Mouse (Mus musculus) erythroblast, embryonic 14.5 days (primary cell): Measurements from ENCODE around the gene Wdr77. TPM values are rescaled to one million over a fixed set of nuclear protein-coding genes. Genes with fewer than 3 reads are reported as not detected.

Experiments
- H3K27me3 ChIP-seq: 2 replicates; pipeline ENCODE4 v1.6.1; 2012; ENCODE audit warnings: inconsistent platforms; ENCODE audit not compliant: control insufficient read depth
- H3K36me3 ChIP-seq: 2 replicates; pipeline ENCODE4 v1.6.1; 2012; ENCODE audit warnings: mild to moderate bottlenecking, inconsistent platforms; ENCODE audit not compliant: control insufficient read depth
- H3K4me1 ChIP-seq: 2 replicates; pipeline ENCODE4 v1.6.1; 2012; ENCODE audit warnings: inconsistent platforms; ENCODE audit not compliant: control insufficient read depth
- H3K4me3 ChIP-seq: replicated peaks from 2 replicates; pipeline ENCODE3; 2012; ENCODE audit warnings: moderate library complexity, mild to moderate bottlenecking, inconsistent platforms
- H3K9me3 ChIP-seq: 2 replicates; pipeline ENCODE4 v1.6.1; 2012; ENCODE audit warnings: low read length, inconsistent platforms, mixed read lengths; ENCODE audit not compliant: control insufficient read depth
- GATA1 ChIP-seq: IDR thresholded peaks from 2 replicates; pipeline ENCODE4 v1.6.1; 2012; ENCODE audit warnings: low read length, inconsistent platforms, mixed read lengths
- TAL1 ChIP-seq: IDR thresholded peaks from 3 replicates; pipeline ENCODE4 v1.6.1; 2012; ENCODE audit warnings: low read length, inconsistent platforms, mixed read lengths
- polyA plus RNA-seq: library from polyadenylated mRNA; stranded (reverse); fragments of >175 nt; gene quantifications from 2 replicates; pipeline ENCODE4 v1.2.3, GENCODE M21; 2012

Wdr77 gene
- polyA plus RNA-seq, 1 experiment = 1.1 TPM

DNA sequence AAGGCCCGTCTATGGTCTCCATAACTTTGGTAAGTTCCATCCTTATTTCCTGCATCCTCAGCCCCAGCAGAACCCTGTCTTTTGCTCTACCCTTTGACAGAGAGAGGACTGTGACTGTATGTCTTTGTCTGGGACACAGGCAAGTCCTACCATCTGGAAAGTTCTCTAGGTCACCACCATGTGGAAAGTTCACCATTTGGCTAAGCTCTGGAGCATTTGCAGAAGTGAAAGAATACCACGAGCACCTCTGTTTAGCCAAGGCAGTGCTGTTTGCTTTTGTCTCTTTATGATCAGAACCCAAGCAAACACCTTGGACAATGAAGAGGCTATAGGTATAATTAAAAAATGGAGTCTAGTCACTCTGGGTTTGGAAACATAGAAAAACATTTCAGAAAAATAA, 37.2 kb upstream of the Wdr77 start:
- peaks cover 22% of the 10 kb centered on the region for H3K4me1 ChIP-seq
- H3K27me3 ChIP-seq = no peaks in the 10 kb centered on the region; the same call in 1 of the 2 replicates
- no peaks in the 10 kb centered on the region for H3K9me3 ChIP-seq
- no peak overlapping the region for H3K4me3 ChIP-seq
- H3K36me3 ChIP-seq = no peaks in the 10 kb centered on the region
- TF ChIP-seq GATA1 (no peak), TAL1 (no peak)

DNA sequence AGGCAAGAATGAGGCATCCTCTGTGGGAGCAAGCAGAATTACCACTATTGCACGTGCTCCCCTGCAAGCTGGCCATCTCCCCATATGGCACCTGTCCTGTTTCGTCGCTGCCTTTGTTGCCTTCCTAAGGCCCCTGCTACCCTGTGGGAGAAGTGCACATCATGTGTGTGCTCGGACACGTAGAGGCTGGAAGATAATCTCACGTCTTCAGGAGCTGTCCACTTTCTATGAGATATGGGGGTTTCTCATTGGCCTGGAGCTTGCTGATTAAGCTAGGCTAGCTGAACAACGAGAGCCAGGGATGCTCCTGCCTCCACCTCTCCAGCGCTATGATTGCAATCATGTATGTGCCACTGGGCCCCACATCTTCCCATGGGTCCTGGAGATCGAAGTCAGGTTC, 34.6 kb upstream of the Wdr77 start:
- Histone ChIP-seq H3K36me3 (no peaks in the 10 kb centered on the region), H3K9me3 (no peaks in the 10 kb centered on the region), H3K4me3 (no peak overlapping the region), H3K4me1 (peaks cover 20% of the 10 kb centered on the region), H3K27me3 (no peaks in the 10 kb centered on the region)
- TF ChIP-seq GATA1 = no peak
- no peak for TF ChIP-seq TAL1

DNA sequence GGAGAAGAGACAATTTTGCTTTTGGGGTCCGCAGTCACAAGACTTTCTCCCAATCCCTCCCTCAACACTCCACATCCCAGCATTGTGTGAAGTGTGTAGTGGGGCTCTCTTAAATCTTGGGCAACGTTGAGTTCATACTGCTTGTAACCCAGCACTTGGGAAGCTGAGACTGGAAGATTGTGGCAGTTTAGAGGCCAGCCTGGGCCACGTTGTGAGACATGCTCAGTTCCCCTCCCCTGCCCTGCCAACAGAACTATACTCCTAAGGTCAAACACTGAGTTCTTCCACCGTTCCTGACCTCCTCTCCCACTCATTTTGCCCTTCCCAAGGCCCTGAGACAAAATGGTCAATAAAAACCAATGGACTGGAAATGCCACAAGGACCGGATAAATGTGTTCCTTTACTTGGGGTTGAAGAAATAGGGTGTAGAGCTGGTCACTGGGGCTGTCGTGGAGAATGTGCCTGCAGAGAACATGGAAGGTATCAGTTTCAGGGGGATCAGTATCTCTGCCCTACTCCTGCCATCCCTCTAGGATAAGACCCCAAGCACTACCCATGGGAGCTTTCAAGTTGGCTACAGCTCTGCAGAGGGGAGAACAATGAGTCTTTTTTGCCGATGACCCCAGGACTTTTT, 31.5 kb upstream of the Wdr77 start:
- peaks cover 16% of the 10 kb centered on the region for H3K4me1 ChIP-seq
- no peak for TF ChIP-seq TAL1
- TF ChIP-seq GATA1 = no peak
- no peaks in the 10 kb centered on the region for H3K9me3 ChIP-seq
- no peaks in the 10 kb centered on the region for H3K27me3 ChIP-seq
- no peak overlapping the region for H3K4me3 ChIP-seq
- H3K36me3 ChIP-seq = no peaks in the 10 kb centered on the region

DNA sequence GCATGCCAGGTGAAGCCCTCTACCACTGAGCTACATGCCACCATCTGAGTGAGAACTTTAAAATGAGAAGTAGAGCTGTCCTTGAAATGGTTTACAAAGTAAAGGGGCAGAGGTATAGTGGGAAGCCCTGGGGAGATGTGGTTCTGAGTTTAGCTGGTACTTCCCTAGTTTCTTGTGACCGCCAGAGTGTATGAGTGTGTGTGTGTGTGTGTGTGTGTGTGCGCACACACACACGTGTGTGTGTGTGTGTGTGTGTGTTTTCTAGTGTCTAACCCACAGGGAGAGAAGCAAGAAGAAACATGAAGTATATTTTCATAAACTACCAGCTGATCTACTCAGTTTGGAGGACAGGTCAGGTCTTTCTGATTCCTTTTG, 31.0 kb upstream of the Wdr77 start:
- Histone ChIP-seq H3K36me3 (no peaks in the 10 kb centered on the region), H3K9me3 (no peaks in the 10 kb centered on the region), H3K4me3 (no peak overlapping the region), H3K4me1 (peaks cover 17% of the 10 kb centered on the region), H3K27me3 (no peaks in the 10 kb centered on the region)
- TF ChIP-seq GATA1 = no peak
- no peak for TF ChIP-seq TAL1

DNA sequence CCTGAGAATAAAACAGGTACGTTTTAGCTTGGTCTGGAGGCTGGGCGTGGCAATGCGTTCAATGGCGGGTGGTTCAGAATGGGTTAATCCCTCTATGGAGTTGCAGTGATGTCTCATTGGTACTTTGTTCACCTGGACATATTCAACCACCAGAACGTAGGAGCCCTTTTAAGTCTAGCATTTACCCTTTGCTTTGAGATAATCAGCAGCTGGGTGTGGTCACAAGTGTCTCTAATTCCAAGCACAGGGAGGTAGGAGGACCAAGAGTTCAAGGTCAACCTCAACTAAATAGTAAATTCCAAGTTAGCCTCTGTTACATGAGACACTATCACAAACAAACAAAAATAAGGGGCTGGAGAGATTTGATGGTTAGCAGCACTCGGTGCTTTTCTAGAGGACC, 30.4 kb upstream of the Wdr77 start:
- H3K27me3 ChIP-seq = no peaks in the 10 kb centered on the region
- H3K4me3 ChIP-seq = no peak overlapping the region
- no peaks in the 10 kb centered on the region for H3K9me3 ChIP-seq
- peaks cover 17% of the 10 kb centered on the region for H3K4me1 ChIP-seq
- no peaks in the 10 kb centered on the region for H3K36me3 ChIP-seq
- TF ChIP-seq TAL1 = no peak
- no peak for TF ChIP-seq GATA1

DNA sequence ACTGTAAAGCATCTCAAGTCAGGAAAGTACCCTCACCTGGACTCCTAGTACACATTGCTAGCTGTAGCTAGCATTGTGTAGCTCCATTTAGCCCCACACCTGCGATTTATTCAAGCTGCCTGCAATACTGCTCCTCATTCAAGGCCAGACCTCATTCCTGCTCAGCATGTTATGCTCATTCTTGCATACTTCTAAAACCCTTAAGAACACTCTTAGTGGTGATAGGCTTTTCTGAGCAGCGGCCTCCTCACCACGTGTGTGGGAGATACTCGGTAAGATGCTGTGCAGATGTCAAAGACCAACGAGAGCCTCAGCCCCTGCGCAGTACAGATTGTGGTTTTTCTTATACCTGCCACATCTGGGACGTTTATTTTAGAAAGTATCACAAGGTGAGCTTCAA, 29.3 kb upstream of the Wdr77 start:
- H3K36me3 ChIP-seq = no peaks in the 10 kb centered on the region
- no peak overlapping the region for H3K4me3 ChIP-seq
- no peaks in the 10 kb centered on the region for H3K27me3 ChIP-seq
- no peaks in the 10 kb centered on the region for H3K9me3 ChIP-seq
- TF ChIP-seq TAL1 = no peak
- no peak for TF ChIP-seq GATA1
- peaks cover 12% of the 10 kb centered on the region for H3K4me1 ChIP-seq

DNA sequence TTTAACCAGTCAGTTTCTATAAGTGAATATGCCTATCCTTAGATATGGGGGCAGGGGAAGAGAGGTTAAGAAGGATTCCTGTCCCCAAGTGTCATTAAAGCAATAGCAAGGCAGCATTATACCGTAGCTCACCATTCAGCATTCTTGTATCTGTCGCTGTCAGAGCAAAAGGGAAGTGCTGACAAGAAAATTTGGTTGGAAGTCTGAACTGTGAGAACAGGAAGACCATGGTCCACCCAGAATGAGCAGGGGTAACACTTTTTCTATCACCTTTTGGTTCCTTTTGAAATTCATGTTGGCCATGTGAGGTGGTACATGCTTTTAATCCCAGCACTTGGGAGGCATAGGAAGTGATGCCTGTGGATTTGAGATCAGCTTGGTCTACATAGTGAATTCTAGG, 28.1 kb upstream of the Wdr77 start:
- Histone ChIP-seq H3K36me3 (no peaks in the 10 kb centered on the region), H3K27me3 (no peaks in the 10 kb centered on the region), H3K9me3 (no peaks in the 10 kb centered on the region), H3K4me3 (no peak overlapping the region), H3K4me1 (peaks cover 4% of the 10 kb centered on the region)
- TF ChIP-seq GATA1 (no peak), TAL1 (no peak)

DNA sequence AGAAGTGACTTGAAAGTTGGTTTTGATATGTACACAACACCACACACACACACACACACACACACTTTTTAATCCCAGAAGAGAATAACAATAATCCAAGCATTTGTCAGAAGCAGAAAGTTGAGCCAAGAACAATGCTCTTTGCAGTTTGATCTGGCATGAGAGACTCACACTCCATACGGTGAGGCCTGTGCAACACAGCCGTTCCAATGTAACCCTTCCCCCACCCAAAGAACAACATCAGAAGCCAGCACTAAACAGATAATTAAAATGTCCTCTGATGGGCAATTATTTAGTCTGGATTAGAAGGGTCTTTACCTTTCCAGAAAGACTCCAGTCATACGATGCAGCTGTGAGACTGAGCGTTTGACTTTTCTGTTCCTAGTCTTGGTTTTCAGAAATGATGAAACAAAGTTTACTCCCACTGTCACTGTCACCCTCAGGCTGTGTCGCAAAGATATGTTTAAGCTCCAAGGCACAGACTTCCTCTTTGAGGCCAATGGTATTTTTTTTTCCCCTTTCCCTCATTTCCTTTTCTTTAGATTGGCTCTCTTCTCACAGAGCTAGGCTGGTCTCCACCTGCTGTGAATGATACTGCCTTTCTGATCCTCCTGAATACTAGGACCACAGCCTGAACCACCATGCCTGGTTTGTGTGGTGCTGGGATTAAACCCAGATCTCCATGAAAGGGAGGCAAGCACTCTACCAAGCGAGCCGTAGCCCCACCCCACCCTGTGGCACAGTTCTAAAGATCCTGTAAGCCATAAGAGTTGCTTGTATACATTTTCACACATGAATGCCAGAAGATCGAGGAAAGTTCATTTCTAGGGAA, 26.7 kb upstream of the Wdr77 start, which contains the start of gene I830077J02Rik:
I830077J02Rik (minus strand) TSS at position 425 of the 832 bp plus-strand sequence.
- H3K4me1 ChIP-seq = peaks cover 4% of the 10 kb centered on the region
- TF ChIP-seq TAL1 = no peak
- TF ChIP-seq GATA1 = no peak
- H3K36me3 ChIP-seq = peaks cover 7% of the 10 kb centered on the region
- H3K9me3 ChIP-seq = no peaks in the 10 kb centered on the region
- H3K27me3 ChIP-seq = no peaks in the 10 kb centered on the region
- no peak within 1 kb of the TSS for H3K4me3 ChIP-seq

DNA sequence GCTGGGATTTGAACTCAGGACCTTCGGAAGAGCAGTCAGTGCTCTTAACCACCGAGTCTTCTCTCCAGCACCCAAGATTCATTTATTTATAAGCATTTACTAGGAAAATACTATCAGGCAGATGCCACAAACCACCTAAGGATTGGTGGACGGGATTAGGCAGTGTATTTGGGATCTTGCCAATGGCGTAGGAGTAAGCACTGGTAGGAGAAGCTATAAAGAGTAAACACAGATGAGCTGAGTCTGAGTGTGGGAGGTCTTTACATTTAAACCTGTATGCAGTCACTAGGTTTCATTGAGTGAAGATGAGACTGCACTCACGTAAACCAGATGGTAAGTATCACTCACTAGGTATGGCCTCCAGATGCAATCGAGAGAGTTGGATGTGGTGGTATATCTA, 25.2 kb upstream of the Wdr77 start:
- peaks cover 12% of the 10 kb centered on the region for H3K36me3 ChIP-seq
- H3K27me3 ChIP-seq = no peaks in the 10 kb centered on the region
- no peak for TF ChIP-seq GATA1
- no peak for TF ChIP-seq TAL1
- no peaks in the 10 kb centered on the region for H3K9me3 ChIP-seq
- H3K4me3 ChIP-seq = no peak overlapping the region
- H3K4me1 ChIP-seq = peaks cover 4% of the 10 kb centered on the region; the same call in 1 of the 2 replicates
